Mouse (Mus musculus) C2C12 (cell line): Measurements from ENCODE around the gene Olfr462. TPM values are rescaled to one million over a fixed set of nuclear protein-coding genes. Genes with fewer than 3 reads are reported as not detected.
"Not testable (repeated sequence)": the region's sequence is repeated elsewhere in the genome, so short reads cannot be mapped to it uniquely, and the experiment has no call there.

Experiments
- H3K27me3 ChIP-seq: one replicate; pipeline ENCODE4 v1.6.1; 2011; ENCODE audit not compliant: control insufficient read depth, insufficient read depth, insufficient read length
- H3K36me3 ChIP-seq: one replicate; pipeline ENCODE4 v1.6.1; 2011; ENCODE audit not compliant: control insufficient read depth, insufficient read depth
- H3K4me3 ChIP-seq: one replicate; pipeline ENCODE4 v1.5.1; 2011; ENCODE audit warnings: mild to moderate bottlenecking, control low read depth; ENCODE audit not compliant: poor library complexity, insufficient read depth, severe bottlenecking
- H3K79me2 ChIP-seq: one replicate; pipeline ENCODE4 v1.6.1; 2011; ENCODE audit not compliant: control insufficient read depth, insufficient read depth
- H3K79me3 ChIP-seq: one replicate; pipeline ENCODE4 v1.6.1; 2011; ENCODE audit warnings: low read depth, control low read depth
- H3ac ChIP-seq: one replicate; pipeline ENCODE3; 2011; ENCODE audit warnings: low read depth; ENCODE audit not compliant: control insufficient read depth, insufficient read length
- CEBPB ChIP-seq: IDR thresholded peaks from one replicate; pipeline ENCODE4 v1.6.1; 2011; ENCODE audit warnings: low read depth, mild to moderate bottlenecking, control low read depth, moderate library complexity
- CTCF ChIP-seq: IDR thresholded peaks from one replicate; pipeline ENCODE4 v1.5.1; 2011; ENCODE audit not compliant: control insufficient read depth, insufficient read depth, insufficient read length
- FOSL1 ChIP-seq: IDR thresholded peaks from one replicate; pipeline ENCODE4 v1.8.0; 2011; ENCODE audit warnings: mild to moderate bottlenecking, low read length; ENCODE audit not compliant: poor library complexity, insufficient read depth, severe bottlenecking
- MAX ChIP-seq: IDR thresholded peaks from one replicate; pipeline ENCODE4 v1.6.1; 2011; ENCODE audit warnings: mild to moderate bottlenecking, control low read depth
- MYOD1 ChIP-seq: IDR thresholded peaks from one replicate; pipeline ENCODE4 v1.6.1; 2011; ENCODE audit warnings: low read depth; ENCODE audit not compliant: control insufficient read depth, insufficient read length
- MYOG ChIP-seq: IDR thresholded peaks from one replicate; pipeline ENCODE4 v1.6.1; 2011; ENCODE audit not compliant: control insufficient read depth, insufficient read length; ENCODE audit errors: extremely low read depth
- USF1 ChIP-seq: IDR thresholded peaks from one replicate; pipeline ENCODE4 v1.6.1; 2011; ENCODE audit warnings: low read depth, mild to moderate bottlenecking, control low read depth, moderate library complexity
- polyA plus RNA-seq: library from polyadenylated mRNA; unstranded; fragments of >200 nt; fragmentation: generic; extraction: Trizol; gene quantifications from one replicate; pipeline ENCODE4 v1.2.1, GENCODE M21; 2012; ENCODE audit warnings: missing spikeins

Olfr462 gene
- polyA plus RNA-seq, 1 experiment = not detected

- H3K27me3 ChIP-seq = peaks cover 60% of the 10 kb centered on the region
- H3K4me3 ChIP-seq = no peak overlapping the region
- no peaks in the 10 kb centered on the region for H3K36me3 ChIP-seq
- no peak for TF ChIP-seq MAX
- no peak for TF ChIP-seq FOSL1
- TF ChIP-seq CTCF = no peak
- no peak for TF ChIP-seq MYOD1
- TF ChIP-seq MYOG = no peak
- no peak for TF ChIP-seq CEBPB
- no peak for TF ChIP-seq USF1
- H3K79me3 ChIP-seq = no peaks in the 10 kb centered on the region
- H3K79me2 ChIP-seq = no peaks in the 10 kb centered on the region
- H3ac ChIP-seq = no peak overlapping the region
Observed at GRCm38 (mm10) chr11:87879826-87880225, 12.2 kb downstream of the Olfr462 start.

GRCm38 (mm10) chr11:87875436-87875835 lies 16.6 kb downstream of the Olfr462 start, which contains the start of gene Epx:
Gene Epx (minus strand): TSS chr11:87875536.
- Histone ChIP-seq H3K79me2 (no peaks in the 10 kb centered on the region), H3ac (no peak within 1 kb of the TSS), H3K4me3 (no peak within 1 kb of the TSS), H3K27me3 (peaks cover 73% of the 10 kb centered on the region), H3K79me3 (no peaks in the 10 kb centered on the region), H3K36me3 (no peaks in the 10 kb centered on the region)
- no peak for TF ChIP-seq CTCF
- TF ChIP-seq MYOD1 = no peak
- TF ChIP-seq USF1 = no peak
- TF ChIP-seq CEBPB = no peak

DNA sequence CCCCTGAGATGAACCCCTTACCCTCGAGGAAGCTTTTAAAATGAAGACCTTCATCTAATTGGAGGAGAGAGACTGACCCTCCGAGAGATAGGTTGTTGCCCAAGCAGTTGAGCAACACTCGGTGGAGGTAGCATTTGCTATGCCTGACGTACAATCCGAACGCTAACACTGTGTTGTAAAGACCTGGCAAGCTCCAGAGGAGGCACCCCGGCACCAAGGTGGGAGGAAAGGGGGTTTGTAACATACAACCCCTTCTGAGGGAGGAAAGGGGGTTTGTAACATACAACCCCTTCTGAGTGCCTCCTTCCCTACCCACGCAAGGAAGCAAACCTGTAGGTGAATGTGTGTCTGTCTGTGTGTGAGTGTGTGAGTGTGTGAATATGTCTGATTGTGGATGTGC lies 20.3 kb downstream of the Olfr462 start:
- TF ChIP-seq MAX (no peak), MYOD1 (no peak), CTCF (no peak), CEBPB (no peak), FOSL1 (no peak), USF1 (no peak), MYOG (no peak)
- H3K27me3 ChIP-seq = peaks cover 67% of the 10 kb centered on the region

GRCm38 (mm10) chr11:87870096-87870495 lies 22.0 kb downstream of the Olfr462 start:
- H3ac ChIP-seq = no peak overlapping the region
- no peaks in the 10 kb centered on the region for H3K36me3 ChIP-seq
- H3K27me3 ChIP-seq = peaks cover 50% of the 10 kb centered on the region
- TF ChIP-seq MAX = no peak
- TF ChIP-seq USF1 = no peak
- no peak for TF ChIP-seq MYOD1
- no peak for TF ChIP-seq CTCF
- TF ChIP-seq MYOG = no peak
- no peak for TF ChIP-seq FOSL1
- TF ChIP-seq CEBPB = no peak
- H3K79me2 ChIP-seq = no peaks in the 10 kb centered on the region
- no peaks in the 10 kb centered on the region for H3K79me3 ChIP-seq
- no peak overlapping the region for H3K4me3 ChIP-seq

More for the DNA sequence above, 20.3 kb downstream of the Olfr462 start:
- Histone ChIP-seq H3K79me2 (no peaks in the 10 kb centered on the region), H3ac (no peak overlapping the region), H3K4me3 (no peak overlapping the region), H3K36me3 (no peaks in the 10 kb centered on the region), H3K79me3 (no peaks in the 10 kb centered on the region)

DNA sequence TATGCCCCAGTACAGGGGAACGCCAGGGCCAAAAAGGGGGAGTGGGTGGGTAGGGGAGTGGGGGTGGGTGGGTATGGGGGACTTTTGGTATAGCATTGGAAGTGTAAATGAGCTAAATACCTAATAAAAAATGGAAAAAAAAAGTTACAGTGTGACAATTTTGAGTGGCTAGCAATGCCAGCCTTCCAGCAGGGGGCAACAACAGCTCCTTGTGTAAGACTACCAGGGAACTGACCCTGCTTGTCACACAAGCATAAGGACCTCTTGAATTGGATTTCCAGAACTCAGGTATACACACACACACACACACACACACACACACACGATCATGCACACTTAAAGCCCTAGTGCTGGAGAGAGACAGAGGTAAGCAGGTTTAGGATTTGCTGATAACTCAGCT lies 25.2 kb downstream of the Olfr462 start:
- not testable (repeated sequence) for H3K4me3 ChIP-seq, H3K79me3 ChIP-seq, H3ac ChIP-seq, H3K79me2 ChIP-seq, H3K36me3 ChIP-seq
- H3K27me3 ChIP-seq = peaks cover 25% of the 10 kb centered on the region

GRCm38 (mm10) chr11:87862805-87863204 lies 29.3 kb downstream of the Olfr462 start:
- Histone ChIP-seq H3K79me3 (no peaks in the 10 kb centered on the region), H3K27me3 (no peaks in the 10 kb centered on the region), H3K79me2 (no peaks in the 10 kb centered on the region), H3K4me3 (no peak overlapping the region), H3ac (no peak overlapping the region), H3K36me3 (peaks cover 6% of the 10 kb centered on the region)
- no peak for TF ChIP-seq CEBPB
- no peak for TF ChIP-seq MYOG
- TF ChIP-seq FOSL1 = no peak
- TF ChIP-seq MAX = no peak
- TF ChIP-seq MYOD1 = no peak
- TF ChIP-seq USF1 = no peak
- TF ChIP-seq CTCF = no peak
